Mouse (Mus musculus) neutrophil, adult 59 days (primary cell): ENCODE data around the gene Kcnc3. TPM values are rescaled to one million over a fixed set of nuclear protein-coding genes. Genes with fewer than 3 reads are reported as not detected.

Experiments
- total RNA-seq, 2 experiments: library from RNA; stranded (reverse); gene quantifications; 1 replicate in 1 of 2; 2 replicates in 1 of 2; pipeline ENCODE4 v1.2.4; 2023

Kcnc3 gene
- total RNA-seq: under 1 TPM; 0.67 to 0.86 TPM

DNA sequence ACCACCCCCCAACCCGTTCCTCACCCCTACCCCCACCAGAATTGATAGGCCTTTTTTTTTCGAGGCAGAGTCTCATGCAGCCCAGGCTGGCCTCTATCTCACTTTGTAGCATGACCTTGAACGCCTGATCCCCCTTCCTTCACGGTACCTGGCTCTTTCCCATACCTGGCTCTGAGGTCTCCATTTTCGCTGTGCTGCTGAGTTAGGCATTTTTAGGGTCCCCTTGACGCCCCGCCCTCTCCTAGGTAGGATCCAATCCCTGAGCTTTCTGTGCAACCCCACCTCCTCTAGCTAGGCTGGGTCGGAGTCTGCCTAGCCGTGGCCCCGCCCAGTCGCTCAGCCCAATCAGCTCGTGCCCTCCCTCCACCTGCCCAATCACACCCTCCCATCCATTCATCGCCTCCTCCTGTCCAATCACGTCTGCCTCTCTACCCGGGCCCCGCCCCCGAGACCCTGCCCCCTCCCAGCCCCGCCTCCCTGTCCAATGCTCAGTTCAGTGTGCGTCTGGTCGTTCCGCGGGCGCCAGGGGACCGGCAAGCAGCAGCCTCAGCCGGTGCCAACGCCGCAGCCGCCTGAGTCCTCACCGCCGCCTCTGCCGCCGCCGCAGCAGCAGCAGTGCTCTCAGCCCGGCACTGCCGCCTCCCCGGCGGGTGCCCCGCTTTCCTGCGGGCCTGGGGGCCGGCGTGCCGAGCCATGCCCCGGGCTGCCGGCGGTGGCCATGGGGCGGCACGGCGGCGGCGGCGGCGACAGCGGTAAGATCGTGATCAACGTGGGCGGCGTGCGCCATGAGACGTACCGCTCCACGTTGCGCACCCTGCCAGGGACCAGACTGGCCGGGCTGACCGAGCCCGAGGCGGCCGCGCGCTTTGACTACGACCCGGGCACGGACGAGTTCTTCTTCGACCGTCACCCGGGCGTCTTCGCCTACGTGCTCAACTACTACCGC lies at the start of gene Kcnc3:
Gene Kcnc3 (plus strand): TSS at position 263 of the 946 bp plus-strand sequence.

DNA sequence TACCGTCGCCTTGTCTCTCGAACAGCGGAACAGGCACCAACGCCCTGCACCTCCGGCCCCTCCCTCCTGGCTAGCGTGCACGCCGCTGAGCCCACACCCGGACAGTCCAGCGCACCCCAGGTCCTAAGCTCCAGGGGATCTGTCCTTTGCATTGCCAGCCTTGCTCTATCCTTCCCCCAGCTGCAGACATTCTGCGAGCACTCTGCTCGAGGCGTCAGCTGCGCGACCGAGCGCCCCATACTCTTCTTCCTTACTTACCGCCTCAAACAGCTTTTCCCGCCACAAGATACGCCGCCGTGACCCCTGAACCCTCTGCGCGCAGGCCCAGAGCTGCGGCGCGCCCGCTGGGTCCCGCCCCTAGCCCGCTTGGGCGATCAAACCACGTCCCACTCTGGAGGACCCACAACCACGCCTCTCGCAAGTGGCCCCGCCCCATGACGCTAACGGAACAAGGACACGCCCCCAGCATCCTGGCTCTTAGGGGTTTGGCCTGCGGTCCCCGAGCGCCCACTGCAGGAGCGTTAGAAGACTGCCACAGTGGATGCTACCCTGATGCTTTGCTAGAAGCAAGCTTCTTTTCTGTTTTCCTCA lies 41.9 kb upstream of the Kcnc3 start, which contains the start of gene Pold1:
Gene Pold1 (minus strand): TSS at position 353 of the 591 bp plus-strand sequence.

DNA sequence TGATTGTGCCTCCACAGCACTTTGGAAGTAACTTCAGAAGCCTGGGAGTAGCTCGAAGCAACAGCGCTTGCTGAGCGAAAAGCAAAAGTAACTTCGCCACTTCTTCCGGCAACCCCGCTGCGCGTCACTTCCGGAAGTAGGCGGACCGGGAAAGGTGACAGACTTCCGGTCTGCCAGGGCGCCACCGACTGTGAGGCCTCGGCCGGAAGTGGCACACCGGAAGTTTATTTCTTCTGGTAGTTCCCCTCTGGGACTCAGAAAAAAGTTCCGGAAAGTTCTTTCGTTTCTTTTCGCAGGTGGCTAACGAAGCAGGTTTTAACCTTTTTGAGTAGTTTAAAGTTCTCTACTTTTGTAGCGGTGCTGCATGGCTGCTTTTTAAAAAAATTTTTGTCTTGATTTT lies 36.6 kb upstream of the Kcnc3 start, which contains the start of gene Nr1h2:
Gene Nr1h2 (minus strand): TSS at position 126 of the 400 bp plus-strand sequence.

DNA sequence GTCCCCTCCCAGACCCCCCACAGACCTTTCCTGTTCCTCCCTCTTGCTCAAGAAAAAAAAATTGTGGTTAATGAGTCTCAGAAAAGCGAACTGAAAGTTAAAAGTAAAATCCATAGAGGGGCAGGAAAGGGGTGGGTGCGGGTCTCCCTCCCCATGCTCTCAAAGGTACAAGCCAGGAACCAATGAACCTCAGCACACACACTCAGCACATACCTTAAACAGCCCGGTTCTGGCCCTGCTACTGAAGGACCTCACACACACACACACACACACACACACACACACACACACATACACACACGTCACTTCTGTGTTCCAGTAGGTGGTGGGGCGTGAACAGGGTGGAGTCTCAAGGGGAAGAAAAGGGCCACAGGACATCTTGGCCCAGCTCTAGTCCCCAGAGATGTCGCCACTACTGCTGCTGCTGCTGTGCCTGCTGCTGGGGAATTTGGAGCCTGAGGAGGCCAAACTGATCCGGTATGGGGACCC lies 18.2 kb upstream of the Kcnc3 start, which contains the start of gene Napsa:
Gene Napsa (plus strand): TSS at position 168 of the 489 bp plus-strand sequence.

Other genes with a start within 250 kb of the Kcnc3 start
- under 1 TPM in 1 of 2 experiments, not detected in 1; 0.36 TPM for gene Syt3, start 206.6 kb upstream of the Kcnc3 start, total RNA-seq
- gene 1700008O03Rik, start 204.8 kb upstream of the Kcnc3 start, total RNA-seq: under 1 TPM in 1 of 2 experiments, not detected in 1; 0.16 TPM
- not detected for gene Lrrc4b, start 161.6 kb upstream of the Kcnc3 start, total RNA-seq
- gene Aspdh, start 125.3 kb upstream of the Kcnc3 start, total RNA-seq: not detected
- 10 to 100 TPM; 29.3 to 40.6 TPM for gene Josd2, start 122.7 kb upstream of the Kcnc3 start, total RNA-seq
- gene Emc10, start 94.1 kb upstream of the Kcnc3 start, total RNA-seq: 10 to 100 TPM; 26.0 to 27.0 TPM
- 1 to 10 TPM in 1 of 2 experiments, under 1 TPM in 1; 0.90 to 2.7 TPM for gene Fam71e1, start 94.1 kb upstream of the Kcnc3 start, total RNA-seq
- under 1 TPM; 0.13 to 0.46 TPM for gene Mybpc2, start 66.0 kb upstream of the Kcnc3 start, total RNA-seq
- 10 to 100 TPM in 1 of 2 experiments, 1 to 10 TPM in 1; 4.6 to 14.6 TPM for gene Spib, start 58.6 kb upstream of the Kcnc3 start, total RNA-seq
- gene Pold1, start 41.8 kb upstream of the Kcnc3 start, total RNA-seq: 10 to 100 TPM; 46.1 to 62.2 TPM
- gene Nr1h2, start 36.7 kb upstream of the Kcnc3 start, total RNA-seq: 100 to 1,000 TPM; 311 to 353 TPM
- 100 to 1,000 TPM; 144 to 183 TPM for gene Napsa, start 18.3 kb upstream of the Kcnc3 start, total RNA-seq
- gene Myh14, start 80.2 kb downstream of the Kcnc3 start, total RNA-seq: not detected
- gene Izumo2, start 118.1 kb downstream of the Kcnc3 start, total RNA-seq: not detected
- gene Vrk3, start 157.7 kb downstream of the Kcnc3 start, total RNA-seq: 10 to 100 TPM; 49.1 to 59.2 TPM
- 1 to 10 TPM; 1.0 to 1.7 TPM for gene Zfp473, start 160.4 kb downstream of the Kcnc3 start, total RNA-seq
- gene Nup62, start 225.4 kb downstream of the Kcnc3 start, total RNA-seq: 10 to 100 TPM; 50.3 to 52.5 TPM
- gene Il4i1, start 225.7 kb downstream of the Kcnc3 start, total RNA-seq: 1 to 10 TPM in 1 of 2 experiments, under 1 TPM in 1; 0.64 to 1.8 TPM
- 1 to 10 TPM; 4.9 to 6.0 TPM for gene Atf5, start 226.0 kb downstream of the Kcnc3 start, total RNA-seq